Mouse (Mus musculus) forebrain, embryonic 16.5 days (tissue): ENCODE measurements around the gene Nectin2. TPM values are rescaled to one million over a fixed set of nuclear protein-coding genes. Genes with fewer than 3 reads are reported as not detected.

Source experiments
- ATAC-seq: fragments of 200-750 bp; cut with Nextera tagmentation; 2 replicates; pipeline ENCODE4 v1.8.0; 2017; ENCODE audit warnings: mild to moderate bottlenecking, moderate library complexity
- H3K27ac ChIP-seq: fragments of 300-500 bp; sonication (generic); 2 replicates; pipeline ENCODE4 v1.5.1; 2014; ENCODE audit warnings: low read length, control low read depth
- H3K27me3 ChIP-seq: fragments of 300-500 bp; sonication (generic); replicated peaks from 2 replicates; pipeline ENCODE4 v1.6.1; 2014; ENCODE audit warnings: low read length; ENCODE audit not compliant: control insufficient read depth, insufficient read depth
- H3K36me3 ChIP-seq: fragments of 300-500 bp; sonication (generic); 2 replicates; pipeline ENCODE4 v1.6.1; 2014; ENCODE audit not compliant: control insufficient read depth, insufficient read depth
- H3K4me1 ChIP-seq: fragments of 300-500 bp; sonication (generic); replicated peaks from 2 replicates; pipeline ENCODE4 v1.6.1; 2014; ENCODE audit warnings: low read length; ENCODE audit not compliant: control insufficient read depth, insufficient read depth
- H3K4me2 ChIP-seq: fragments of 300-500 bp; sonication (generic); 2 replicates; pipeline ENCODE4 v1.6.1; 2014; ENCODE audit warnings: mild to moderate bottlenecking, low read length, control low read depth
- H3K4me3 ChIP-seq: fragments of 300-500 bp; sonication (generic); replicated peaks from 2 replicates; pipeline ENCODE4 v1.5.1; 2014; ENCODE audit warnings: mild to moderate bottlenecking, low read length, control low read depth
- H3K9ac ChIP-seq: fragments of 300-500 bp; sonication (generic); replicated peaks from 2 replicates; pipeline ENCODE4 v1.6.1; 2014; ENCODE audit warnings: low read depth, low read length, control low read depth
- H3K9me3 ChIP-seq: fragments of 300-500 bp; sonication (generic); 2 replicates; pipeline ENCODE4 v1.6.1; 2016; ENCODE audit warnings: low read length; ENCODE audit not compliant: control insufficient read depth
- WGBS: fragments of 180-500 bp; shearing (Covaris S2); extraction: QIAGEN DNeasy Blood & Tissue Kit; methylation state at CpG from one replicate; pipeline ENCODE4 v1.1.7; 2014; 5-methylcytosine and 5-hydroxymethylcytosine counted together
- polyA plus RNA-seq: library from polyadenylated mRNA; unstranded; fragments of >200 nt; fragmentation: Nextera tagmentation; extraction: Ambion mirVana; gene quantifications from 2 replicates; pipeline ENCODE4 v1.2.1, GENCODE M21; 2015

Nectin2 gene
- polyA plus RNA-seq, 1 experiment from 2014 or later, result 48.4 TPM

DNA sequence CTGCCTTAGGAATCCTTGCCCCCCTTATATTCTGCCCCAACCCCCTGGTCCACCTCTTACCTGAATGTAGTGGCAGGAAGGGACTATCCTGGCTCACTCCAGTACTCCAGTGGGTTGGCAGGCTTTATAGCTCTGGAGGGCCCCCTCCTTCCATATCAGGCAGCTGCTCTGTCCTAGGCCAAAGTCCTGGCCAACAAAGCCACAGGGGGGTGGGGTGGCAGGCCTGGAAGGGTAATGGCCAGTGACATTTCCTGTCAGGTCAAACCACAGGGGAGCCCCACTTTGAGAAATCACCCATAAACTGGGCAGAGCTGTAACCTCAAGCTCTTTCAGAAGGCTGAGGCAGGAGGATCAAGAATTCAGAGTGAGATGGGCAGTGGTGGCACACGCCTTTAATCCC is 73.6 kb downstream of the Nectin2 start:
- no peak for ATAC-seq
- Histone ChIP-seq H3K4me3 (no peak overlapping the region), H3K9me3 (no peaks in the 10 kb centered on the region), H3K9ac (no peak overlapping the region), H3K27ac (no peak overlapping the region), H3K4me2 (no peak overlapping the region), H3K4me1 (no peaks in the 10 kb centered on the region), H3K27me3 (no peaks in the 10 kb centered on the region), H3K36me3 (no peaks in the 10 kb centered on the region)
- 61% methylated on average over 1 of the region's 1 CpGs for WGBS

DNA sequence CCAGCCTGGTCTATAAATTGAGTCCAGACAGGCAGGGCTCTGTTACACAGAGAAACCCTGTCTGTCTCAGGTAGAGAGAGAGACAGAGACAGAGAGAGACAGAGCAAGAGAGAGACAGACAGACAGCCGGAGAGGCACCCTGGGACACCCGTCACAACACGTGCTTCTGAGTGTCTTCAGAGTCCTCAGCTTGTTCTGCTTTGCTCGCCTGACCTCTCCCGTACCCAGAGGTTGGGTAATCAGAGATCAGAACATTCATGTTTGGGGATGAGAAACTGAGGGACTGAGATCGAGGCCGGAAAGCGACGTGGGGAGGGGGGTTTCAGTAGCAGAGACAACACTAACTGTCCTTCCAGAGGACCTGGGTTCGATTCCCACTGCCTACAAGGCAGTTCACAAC is 74.5 kb downstream of the Nectin2 start:
- no peak overlapping the region for H3K4me3 ChIP-seq
- no peaks in the 10 kb centered on the region for H3K36me3 ChIP-seq
- no peaks in the 10 kb centered on the region for H3K9me3 ChIP-seq
- H3K4me2 ChIP-seq, result no peak overlapping the region
- ATAC-seq, result no peak
- 82% methylated on average over 10 of the region's 10 CpGs for WGBS
- no peak overlapping the region for H3K27ac ChIP-seq
- no peaks in the 10 kb centered on the region for H3K4me1 ChIP-seq
- H3K27me3 ChIP-seq, result 0 out of 2 replicates have a peak, but pooled peaks cover 2% of the 10 kb centered on the region
- no peak overlapping the region for H3K9ac ChIP-seq

DNA sequence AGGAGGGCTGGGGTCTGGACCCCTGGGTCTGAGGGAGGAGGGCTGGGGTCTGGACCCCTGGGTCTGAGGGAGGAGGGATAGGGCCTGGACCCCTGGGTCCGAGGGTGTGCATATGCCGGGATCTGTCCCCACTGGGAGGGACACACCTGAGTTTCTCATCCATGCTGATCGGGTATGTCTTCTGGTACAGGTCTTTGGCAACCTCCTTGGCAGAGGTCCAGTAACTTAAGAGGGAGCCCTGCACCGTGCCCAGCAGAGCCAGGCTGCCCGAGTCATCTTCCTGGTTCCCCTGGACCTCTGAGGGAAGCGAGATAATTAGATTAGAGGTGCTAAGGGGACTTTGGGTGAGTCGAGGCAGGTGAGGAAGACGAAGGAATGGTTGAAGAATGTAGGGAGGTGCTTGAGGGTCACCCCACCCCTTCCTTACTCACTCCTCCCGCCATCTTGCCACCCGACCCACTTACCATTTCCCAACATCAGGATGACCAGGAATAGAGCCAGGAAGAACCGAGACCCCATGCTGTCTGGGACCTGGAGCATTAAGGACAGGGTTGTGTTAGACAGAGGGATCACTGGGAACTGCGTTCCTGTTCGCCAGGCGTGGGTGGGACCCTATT is 77.1 kb downstream of the Nectin2 start:
- H3K36me3 ChIP-seq, result no peaks in the 10 kb centered on the region
- peaks cover 5% of the 10 kb centered on the region for H3K4me1 ChIP-seq
- H3K27ac ChIP-seq, result no peak overlapping the region
- no peaks in the 10 kb centered on the region for H3K9me3 ChIP-seq
- no peak overlapping the region for H3K4me3 ChIP-seq
- no peak overlapping the region for H3K9ac ChIP-seq
- H3K27me3 ChIP-seq, result 0 out of 2 replicates have a peak, but pooled peaks cover 2% of the 10 kb centered on the region
- H3K4me2 ChIP-seq, result no peak overlapping the region
- no peak for ATAC-seq
- WGBS, result 68% methylated on average over 14 of the region's 14 CpGs

DNA sequence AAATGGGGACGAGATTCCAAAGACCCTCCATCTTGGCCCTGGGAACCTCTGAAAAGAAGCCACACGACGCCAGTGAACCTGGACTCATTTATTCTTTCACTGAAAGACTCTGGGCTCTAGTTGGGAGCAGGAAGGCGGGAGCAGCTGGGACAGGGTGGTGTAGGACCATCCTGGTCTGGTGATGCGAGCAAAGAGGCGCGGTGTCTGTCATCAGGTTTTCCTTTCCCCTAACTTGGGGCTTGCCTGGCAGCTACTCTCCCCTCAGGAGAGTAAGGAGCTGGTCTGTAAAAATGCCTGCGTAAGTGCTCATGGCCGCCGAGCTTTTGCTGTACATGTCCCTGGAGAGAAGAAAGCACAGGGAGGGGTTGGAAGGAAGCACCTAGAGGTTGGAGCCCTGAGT is 78.8 kb downstream of the Nectin2 start:
- H3K9me3 ChIP-seq, result no peaks in the 10 kb centered on the region
- no peaks in the 10 kb centered on the region for H3K36me3 ChIP-seq
- ATAC-seq, result no peak
- H3K4me3 ChIP-seq, result no peak overlapping the region
- H3K27ac ChIP-seq, result no peak overlapping the region
- 72% methylated on average over 10 of the region's 10 CpGs for WGBS
- peaks cover 5% of the 10 kb centered on the region for H3K4me1 ChIP-seq
- no peak overlapping the region for H3K4me2 ChIP-seq
- H3K9ac ChIP-seq, result no peak overlapping the region
- 0 out of 2 replicates have a peak, but pooled peaks cover 2% of the 10 kb centered on the region for H3K27me3 ChIP-seq

DNA sequence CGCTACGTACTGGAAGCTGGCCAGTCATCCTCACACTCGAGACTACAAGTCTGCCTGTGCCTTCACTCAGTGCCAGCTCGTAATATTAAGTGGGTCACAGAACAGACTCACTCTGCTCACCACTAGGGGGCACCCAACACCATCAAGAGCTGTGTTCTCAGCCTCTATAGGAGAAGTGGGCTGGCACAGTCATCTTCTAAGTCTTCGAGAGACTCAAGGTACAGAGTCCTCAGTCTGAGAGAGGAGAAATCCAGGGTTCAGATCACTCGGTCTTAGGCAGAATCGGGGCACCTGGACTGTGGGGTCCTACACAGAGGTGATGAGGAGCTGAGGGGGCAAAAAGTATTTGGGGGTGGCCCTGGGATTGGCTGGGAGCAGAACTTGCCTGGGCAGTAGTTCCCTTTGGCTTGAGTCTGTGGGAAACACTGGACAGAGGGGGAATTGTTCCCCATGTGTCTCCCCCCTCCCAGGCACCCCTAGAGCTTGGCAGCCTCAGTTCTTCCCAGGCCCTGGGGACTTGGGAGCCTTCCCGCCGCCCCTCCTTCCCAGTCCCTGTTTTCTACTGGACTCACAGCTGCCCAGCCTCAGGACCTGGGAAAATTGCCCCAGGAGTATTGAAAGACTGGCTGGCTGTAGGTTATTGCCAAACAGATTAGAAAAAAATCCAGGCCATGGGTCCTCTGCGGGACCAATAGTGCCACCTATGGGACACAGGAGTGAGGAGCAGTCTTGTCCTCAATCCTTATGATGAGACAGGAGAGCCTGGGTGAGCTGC is 81.1 kb downstream of the Nectin2 start:
- H3K27me3 ChIP-seq, result 0 out of 2 replicates have a peak, but pooled peaks cover 2% of the 10 kb centered on the region
- 2% methylated on average over 10 of the region's 10 CpGs for WGBS
- no peak overlapping the region for H3K4me3 ChIP-seq
- no peaks in the 10 kb centered on the region for H3K36me3 ChIP-seq
- peak overlapping the region; percentile 71; the same call in 1 of the 2 replicates for H3K27ac ChIP-seq
- no peak overlapping the region for H3K9ac ChIP-seq
- H3K4me1 ChIP-seq, result peaks cover 14% of the 10 kb centered on the region
- H3K9me3 ChIP-seq, result no peaks in the 10 kb centered on the region
- ATAC-seq, result peak; percentile 73
- no peak overlapping the region for H3K4me2 ChIP-seq

DNA sequence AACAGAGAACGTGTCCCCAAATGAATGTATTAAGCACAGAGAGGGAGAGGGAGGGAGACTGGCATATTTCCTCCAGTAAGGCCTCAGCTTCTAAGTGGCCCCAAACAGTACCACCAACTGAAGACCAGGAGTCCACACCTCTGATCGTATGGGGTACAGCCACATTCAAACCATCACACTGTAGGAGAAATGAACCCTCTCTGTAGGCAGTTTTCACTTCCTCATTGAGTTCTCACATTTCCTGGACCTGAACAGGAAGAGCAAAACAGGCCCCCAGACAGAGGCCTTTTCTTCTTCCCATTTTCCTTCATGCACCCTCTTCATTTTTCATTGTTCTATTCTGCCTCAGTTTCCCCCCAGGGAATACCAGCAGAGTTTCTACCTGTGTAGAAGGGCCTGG is 82.8 kb downstream of the Nectin2 start:
- Histone ChIP-seq H3K4me1 (peaks cover 29% of the 10 kb centered on the region), H3K36me3 (no peaks in the 10 kb centered on the region), H3K27me3 (0 out of 2 replicates have a peak, but pooled peaks cover 2% of the 10 kb centered on the region), H3K9ac (no peak overlapping the region), H3K27ac (no peak overlapping the region), H3K4me2 (no peak overlapping the region), H3K9me3 (no peaks in the 10 kb centered on the region), H3K4me3 (no peak overlapping the region)
- 76% methylated on average over 2 of the region's 2 CpGs for WGBS
- ATAC-seq, result no peak

DNA sequence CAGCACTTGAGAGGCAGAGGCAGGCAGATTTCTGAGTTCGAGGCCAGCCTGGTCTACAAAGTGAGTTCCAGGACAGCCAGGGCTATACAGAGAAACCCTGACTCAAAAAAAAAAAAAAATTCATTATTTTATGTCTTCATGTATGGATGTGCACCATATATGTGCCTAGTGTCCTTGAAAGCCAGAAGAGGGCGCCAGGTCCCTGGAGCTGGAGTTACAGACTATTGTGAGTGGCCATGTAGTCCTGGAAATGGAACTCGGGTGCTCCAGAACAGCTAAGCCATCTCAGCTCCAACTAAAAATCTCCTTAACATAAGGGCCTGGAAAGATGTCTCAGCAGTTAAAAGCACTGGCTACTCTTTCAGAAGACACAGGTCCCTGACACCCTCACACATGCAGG is 83.5 kb downstream of the Nectin2 start:
- Histone ChIP-seq H3K36me3 (no peaks in the 10 kb centered on the region), H3K27ac (no peak overlapping the region), H3K4me3 (no peak overlapping the region), H3K9ac (no peak overlapping the region), H3K9me3 (no peaks in the 10 kb centered on the region), H3K4me2 (no peak overlapping the region), H3K4me1 (peaks cover 31% of the 10 kb centered on the region), H3K27me3 (0 out of 2 replicates have a peak, but pooled peaks cover 2% of the 10 kb centered on the region)
- 75% methylated on average over 3 of the region's 3 CpGs for WGBS
- no peak for ATAC-seq

Other genes with a start within 250 kb of the Nectin2 start
- gene Bloc1s3, start 242.1 kb downstream of the Nectin2 start, polyA plus RNA-seq, result 3.7 and 4.9 TPM in 2 replicates
- 29.4 and 31.2 TPM in 2 replicates for gene Trappc6a, start 242.1 kb downstream of the Nectin2 start, polyA plus RNA-seq
- gene Nkpd1, start 232.6 kb downstream of the Nectin2 start, polyA plus RNA-seq, result 0.81 and 0.90 TPM in 2 replicates
- 31.9 and 38.8 TPM in 2 replicates for gene Ppp1r37, start 187.4 kb downstream of the Nectin2 start, polyA plus RNA-seq
- 0.26 TPM in 1 of 2 replicates, not detected in the other for gene Zfp296, start 173.2 kb downstream of the Nectin2 start, polyA plus RNA-seq
- gene Gemin7, start 172.9 kb downstream of the Nectin2 start, polyA plus RNA-seq, result 120 and 124 TPM in 2 replicates
- 57.2 and 57.6 TPM in 2 replicates for gene Clasrp, start 146.0 kb downstream of the Nectin2 start, polyA plus RNA-seq
- 3.9 and 4.5 TPM in 2 replicates for gene Relb, start 121.0 kb downstream of the Nectin2 start, polyA plus RNA-seq
- 91.2 and 92.5 TPM in 2 replicates for gene Clptm1, start 85.5 kb downstream of the Nectin2 start, polyA plus RNA-seq
- not detected in 2 replicates for gene Apoc2, start 72.5 kb downstream of the Nectin2 start, polyA plus RNA-seq
- not detected in 2 replicates for gene Gm44805, start 69.1 kb downstream of the Nectin2 start, polyA plus RNA-seq
- gene Apoc4, start 69.0 kb downstream of the Nectin2 start, polyA plus RNA-seq, result not detected in 2 replicates
- 0.58 and 1.8 TPM in 2 replicates for gene Apoc1, start 57.8 kb downstream of the Nectin2 start, polyA plus RNA-seq
- gene Apoe, start 51.3 kb downstream of the Nectin2 start, polyA plus RNA-seq, result 269 and 326 TPM in 2 replicates
- 109 TPM in 2 replicates for gene Tomm40, start 35.0 kb downstream of the Nectin2 start, polyA plus RNA-seq
- 7.9 and 8.8 TPM in 2 replicates for gene Bcam, start 20.5 kb upstream of the Nectin2 start, polyA plus RNA-seq
- not detected in 2 replicates for gene Cblc, start 46.3 kb upstream of the Nectin2 start, polyA plus RNA-seq
- 0.30 and 0.92 TPM in 2 replicates for gene Bcl3, start 72.3 kb upstream of the Nectin2 start, polyA plus RNA-seq
- gene Gm19345, start 101.5 kb upstream of the Nectin2 start, polyA plus RNA-seq, result 8.8 and 11.8 TPM in 2 replicates
- gene Ceacam16, start 110.8 kb upstream of the Nectin2 start, polyA plus RNA-seq, result 0.46 and 0.77 TPM in 2 replicates
- gene Ceacam19, start 137.5 kb upstream of the Nectin2 start, polyA plus RNA-seq, result not detected in 2 replicates
- 7.6 and 10.3 TPM in 2 replicates for gene Pvr, start 170.7 kb upstream of the Nectin2 start, polyA plus RNA-seq
- not detected in 2 replicates for gene Igsf23, start 200.3 kb upstream of the Nectin2 start, polyA plus RNA-seq
- gene Ceacam20, start 214.9 kb upstream of the Nectin2 start, polyA plus RNA-seq, result not detected in 2 replicates
- gene Nlrp9b, start 241.0 kb upstream of the Nectin2 start, polyA plus RNA-seq, result not detected in 2 replicates